Mouse (Mus musculus) erythroblast, embryonic 14.5 days (primary cell): ENCODE results near the gene Pced1b.

ENCODE experiments used
- GATA1 ChIP-seq: IDR thresholded peaks from 2 replicates; pipeline ENCODE4 v1.6.1; 2012; ENCODE audit warnings: low read length, inconsistent platforms, mixed read lengths
- TAL1 ChIP-seq: IDR thresholded peaks from 3 replicates; pipeline ENCODE4 v1.6.1; 2012; ENCODE audit warnings: low read length, inconsistent platforms, mixed read lengths

DNA sequence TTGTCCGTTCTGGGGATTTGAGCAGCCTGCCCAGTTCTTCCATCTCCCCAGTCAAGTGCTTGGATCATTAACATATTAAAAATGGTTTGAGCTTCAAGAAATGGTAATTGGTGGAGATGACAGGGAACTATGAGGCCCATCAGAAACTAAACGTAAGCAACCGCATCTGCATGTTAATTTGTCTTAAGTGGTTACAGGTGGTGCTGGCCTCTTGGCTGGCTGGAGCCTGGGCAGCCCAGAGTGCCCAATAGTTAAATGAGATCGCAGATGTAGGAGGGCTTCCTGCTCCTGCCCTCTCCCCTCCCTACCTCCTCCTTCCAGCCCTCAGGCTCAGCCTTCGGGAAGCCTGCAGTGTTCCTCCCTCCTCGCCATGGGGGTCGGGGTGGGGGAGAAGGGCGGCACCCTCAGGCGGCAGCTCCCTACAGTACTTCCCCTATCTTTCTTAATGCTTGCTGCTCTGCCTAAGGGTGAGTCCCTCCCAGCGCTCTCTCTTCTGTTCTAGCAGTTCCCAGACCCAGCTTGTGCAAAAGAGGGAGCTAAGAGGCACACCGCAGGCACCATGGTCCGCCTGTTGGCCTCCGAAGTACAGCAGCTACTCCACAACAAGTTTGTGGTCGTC is 136.7 kb downstream of the Pced1b start:
- no peak for TF ChIP-seq GATA1
- no peak for TF ChIP-seq TAL1
